Mouse (Mus musculus) bone marrow, adult 2 months (tissue): ENCODE measurements around the gene Adig. TPM values are rescaled to one million over a fixed set of nuclear protein-coding genes. Genes with fewer than 3 reads are reported as not detected.

Source experiments
- H3K27ac ChIP-seq: fragments of 200-500 bp; 2 replicates; pipeline ENCODE4 v1.5.1; 2012; ENCODE audit warnings: low read depth, mild to moderate bottlenecking, control low read depth, inconsistent platforms, low read length; ENCODE audit not compliant: control insufficient read depth, poor library complexity, insufficient read depth
- H3K4me1 ChIP-seq: fragments of 200-500 bp; 2 replicates; pipeline ENCODE4 v1.6.1; 2011; ENCODE audit warnings: low read length; ENCODE audit not compliant: control insufficient read depth, insufficient read depth
- H3K4me3 ChIP-seq: fragments of 200-500 bp; replicated peaks from 2 replicates; pipeline ENCODE3; 2011; ENCODE audit warnings: mild to moderate bottlenecking, low read depth, low read length, control low read depth; ENCODE audit not compliant: control insufficient read depth
- CTCF ChIP-seq: fragments of 200-500 bp; IDR thresholded peaks from 2 replicates; pipeline ENCODE4 v1.5.1; 2011; ENCODE audit warnings: low read length, control low read depth; ENCODE audit not compliant: control insufficient read depth, insufficient read depth
- POLR2A ChIP-seq: fragments of 200-500 bp; IDR thresholded peaks from 2 replicates; pipeline ENCODE4 v1.6.1; 2011; ENCODE audit warnings: low read depth, mild to moderate bottlenecking, control low read depth, low read length, borderline replicate concordance; ENCODE audit not compliant: control insufficient read depth
- WGBS: fragments of 180-500 bp; shearing (Covaris S2); methylation state at CpG from one replicate; pipeline ENCODE4 v1.1.7; 2018; 5-methylcytosine and 5-hydroxymethylcytosine counted together
- polyA plus RNA-seq: library from polyadenylated mRNA; stranded (reverse); fragments of >200 nt; gene quantifications from 2 replicates; pipeline ENCODE4 v1.2.4, GENCODE M21; 2011; ENCODE audit warnings: low replicate concordance; ENCODE audit not compliant: missing spikeins, insufficient read depth, insufficient read length

The Adig gene
- polyA plus RNA-seq, 1 experiment = not detected

DNA sequence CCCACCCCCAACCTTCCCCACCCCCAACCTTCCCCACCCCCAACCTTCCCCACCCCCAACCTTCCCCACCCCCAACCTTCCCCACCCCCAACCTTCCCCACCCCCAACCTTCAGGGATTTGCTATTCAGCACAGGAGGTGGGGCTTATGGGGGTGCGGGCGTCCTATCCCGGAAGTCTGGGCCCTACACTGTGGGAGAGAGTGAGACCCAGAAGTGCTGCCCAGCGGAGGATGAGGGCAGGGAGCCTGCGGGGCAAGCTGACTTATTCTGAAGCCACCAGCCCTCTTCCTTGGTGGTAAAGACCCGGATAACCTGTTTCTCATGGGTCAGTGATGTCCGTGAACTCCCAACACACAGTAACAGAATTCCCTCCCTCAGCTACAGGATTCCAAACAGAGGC lies 52.8 kb downstream of the Adig start:
- H3K4me1 ChIP-seq = no peaks in the 10 kb centered on the region
- H3K27ac ChIP-seq = no peak overlapping the region
- WGBS = 4% methylated on average over 7 of the region's 7 CpGs
- TF ChIP-seq POLR2A = no peak
- no peak for TF ChIP-seq CTCF
- no peak overlapping the region for H3K4me3 ChIP-seq

DNA sequence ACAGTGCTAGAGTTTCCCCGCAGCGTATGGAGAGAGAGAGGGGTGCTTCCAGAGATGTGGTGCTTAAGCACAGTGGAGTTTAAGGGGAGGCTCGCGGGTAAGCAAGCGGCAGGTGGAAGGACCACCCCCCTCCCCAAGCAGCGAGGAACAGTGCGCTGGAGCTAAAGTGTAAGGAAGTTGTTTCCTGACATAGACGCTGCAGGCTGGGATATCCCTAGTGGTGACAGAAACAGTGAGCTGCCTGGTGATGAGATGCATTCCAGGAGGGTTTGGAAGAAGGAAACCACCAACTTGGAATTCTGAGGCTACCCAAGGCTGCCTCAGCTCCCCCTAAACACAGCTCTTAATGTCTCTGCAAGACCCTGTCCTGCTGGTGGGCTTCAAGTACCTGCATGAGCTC lies 53.4 kb downstream of the Adig start:
- Histone ChIP-seq H3K4me3 (no peak overlapping the region), H3K4me1 (no peaks in the 10 kb centered on the region), H3K27ac (no peak overlapping the region)
- 3% methylated on average over 8 of the region's 8 CpGs for WGBS
- TF ChIP-seq POLR2A (no peak), CTCF (no peak)

DNA sequence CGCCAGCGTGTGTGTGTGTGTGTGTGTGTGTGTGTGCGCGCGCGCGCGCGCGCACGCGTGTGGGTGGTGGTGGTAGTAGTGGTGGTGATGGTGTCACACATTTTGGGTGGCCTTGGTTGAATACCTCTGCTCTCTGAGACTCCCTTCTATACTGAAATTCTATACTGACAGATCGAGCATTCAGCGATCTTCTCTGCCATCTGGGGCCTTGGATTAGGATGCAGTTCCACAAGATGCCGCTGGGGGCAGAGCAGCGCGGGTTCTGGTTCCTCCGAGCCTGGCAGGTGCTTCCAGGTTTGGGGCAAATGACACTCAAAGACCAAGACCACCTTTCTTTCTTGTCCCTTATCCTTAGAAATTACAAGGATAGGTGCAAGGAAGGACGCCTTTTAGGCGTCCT lies 53.8 kb downstream of the Adig start:
- Histone ChIP-seq H3K27ac (no peak overlapping the region), H3K4me3 (no peak overlapping the region), H3K4me1 (no peaks in the 10 kb centered on the region)
- WGBS = 3% methylated on average over 20 of the region's 20 CpGs
- TF ChIP-seq POLR2A (no peak), CTCF (peak; percentile 82)

DNA sequence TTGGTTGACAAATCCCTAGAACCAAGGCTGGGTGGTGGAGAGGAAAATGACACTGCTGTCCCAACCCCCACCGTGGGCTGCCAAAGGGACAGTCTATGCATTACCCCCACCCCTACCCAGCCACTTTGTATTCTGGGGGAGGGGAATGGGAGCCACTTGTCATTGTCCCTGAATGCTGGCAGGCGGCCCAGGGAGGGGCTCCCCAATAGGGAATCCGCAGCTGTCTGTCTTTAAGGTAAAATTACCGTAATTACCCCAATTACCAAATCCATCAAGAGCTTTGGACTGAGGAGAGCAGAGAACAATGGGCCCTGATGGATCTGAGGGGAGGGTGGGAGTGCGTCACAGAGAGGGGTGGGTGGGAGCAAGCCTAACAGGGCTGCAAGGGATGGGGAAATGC lies 54.3 kb downstream of the Adig start:
- Histone ChIP-seq H3K4me3 (no peak overlapping the region), H3K27ac (no peak overlapping the region), H3K4me1 (no peaks in the 10 kb centered on the region)
- 23% methylated on average over 5 of the region's 5 CpGs for WGBS
- TF ChIP-seq CTCF (no peak), POLR2A (no peak)

Other genes with a start within 250 kb of the Adig start
- gene Bpi, start 244.5 kb upstream of the Adig start, polyA plus RNA-seq = not detected in 2 replicates
- 14.8 and 23.0 TPM in 2 replicates for gene Lbp, start 196.1 kb upstream of the Adig start, polyA plus RNA-seq
- 0.65 and 2.6 TPM in 2 replicates for gene Snhg11, start 127.0 kb upstream of the Adig start, polyA plus RNA-seq
- 7.1 and 16.6 TPM in 2 replicates for gene Ralgapb, start 92.8 kb upstream of the Adig start, polyA plus RNA-seq
- not detected in 2 replicates for gene Arhgap40, start 10.2 kb downstream of the Adig start, polyA plus RNA-seq
- gene Slc32a1, start 108.2 kb downstream of the Adig start, polyA plus RNA-seq = not detected in 2 replicates
- 10.9 and 12.9 TPM in 2 replicates for gene Actr5, start 122.3 kb downstream of the Adig start, polyA plus RNA-seq
- 3.8 and 5.3 TPM in 2 replicates for gene Ppp1r16b, start 162.8 kb downstream of the Adig start, polyA plus RNA-seq